Mouse (Mus musculus) embryonic facial prominence, embryonic 13.5 days (tissue): ENCODE results near the gene Myh1. TPM values are rescaled to one million over a fixed set of nuclear protein-coding genes. Genes with fewer than 3 reads are reported as not detected.

Experiments
- ATAC-seq: fragments of 200-750 bp; cut with Nextera tagmentation; 2 replicates; pipeline ENCODE4 v1.8.0; 2017; ENCODE audit warnings: low read depth; ENCODE audit not compliant: insufficient number of reproducible peaks, insufficient read depth, low FRiP score, low TSS enrichment
- H3K27ac ChIP-seq: fragments of 300-500 bp; sonication (generic); 2 replicates; pipeline ENCODE4 v1.5.1; 2015; ENCODE audit warnings: moderate library complexity, mild to moderate bottlenecking, inconsistent platforms
- H3K27me3 ChIP-seq: fragments of 300-500 bp; sonication (generic); 2 replicates; pipeline ENCODE4 v1.6.1; 2015; ENCODE audit warnings: mild to moderate bottlenecking, inconsistent platforms
- H3K36me3 ChIP-seq: fragments of 300-500 bp; sonication (generic); 2 replicates; pipeline ENCODE4 v1.6.1; 2015; ENCODE audit warnings: mild to moderate bottlenecking, inconsistent platforms
- H3K4me1 ChIP-seq: fragments of 300-500 bp; sonication (generic); 2 replicates; pipeline ENCODE4 v1.6.1; 2015; ENCODE audit warnings: inconsistent platforms
- H3K4me2 ChIP-seq: fragments of 300-500 bp; sonication (generic); 2 replicates; pipeline ENCODE4 v1.6.1; 2015; ENCODE audit warnings: moderate library complexity, mild to moderate bottlenecking, inconsistent platforms
- H3K4me3 ChIP-seq: fragments of 300-500 bp; sonication (generic); 2 replicates; pipeline ENCODE4 v1.5.1; 2015; ENCODE audit warnings: mild to moderate bottlenecking, inconsistent platforms
- H3K9ac ChIP-seq: fragments of 300-500 bp; sonication (generic); 2 replicates; pipeline ENCODE4 v1.6.1; 2015; ENCODE audit warnings: mild to moderate bottlenecking, inconsistent platforms
- H3K9me3 ChIP-seq: fragments of 300-500 bp; sonication (generic); 2 replicates; pipeline ENCODE4 v1.6.1; 2016; ENCODE audit warnings: inconsistent platforms
- WGBS: fragments of 180-500 bp; shearing (Covaris S2); methylation state at CpG from one replicate; pipeline ENCODE4 v1.1.7; 2015; ENCODE audit warnings: mixed read lengths; 5-methylcytosine and 5-hydroxymethylcytosine counted together
- polyA plus RNA-seq: library from polyadenylated mRNA; unstranded; fragments of >200 nt; fragmentation: Nextera tagmentation; extraction: Ambion mirVana; gene quantifications from 2 replicates; pipeline ENCODE4 v1.2.1, GENCODE M21; 2015

Gene Myh1
- polyA plus RNA-seq, 1 experiment from 2014 or later, result 0.17 TPM

GRCm38 (mm10) chr11:67235639-67236358, 35.9 kb downstream of the Myh1 start:
- H3K27me3 ChIP-seq, result no peaks in the 10 kb centered on the region
- WGBS, result 65% methylated on average over 5 of the region's 5 CpGs
- no peak overlapping the region for H3K4me2 ChIP-seq
- no peak for ATAC-seq
- no peak overlapping the region for H3K27ac ChIP-seq
- no peaks in the 10 kb centered on the region for H3K36me3 ChIP-seq
- no peak overlapping the region for H3K4me3 ChIP-seq
- H3K9me3 ChIP-seq, result no peaks in the 10 kb centered on the region; the same call in 1 of the 2 replicates
- H3K9ac ChIP-seq, result no peak overlapping the region
- no peaks in the 10 kb centered on the region for H3K4me1 ChIP-seq

- H3K36me3 ChIP-seq, result no peaks in the 10 kb centered on the region
- H3K9me3 ChIP-seq, result no peaks in the 10 kb centered on the region; the same call in 1 of the 2 replicates
- no peak overlapping the region for H3K4me2 ChIP-seq
- 86% methylated on average over 9 of the region's 9 CpGs for WGBS
- H3K27ac ChIP-seq, result no peak overlapping the region
- H3K4me3 ChIP-seq, result no peak overlapping the region
- no peaks in the 10 kb centered on the region for H3K4me1 ChIP-seq
- H3K9ac ChIP-seq, result no peak overlapping the region
- H3K27me3 ChIP-seq, result no peaks in the 10 kb centered on the region
- no peak for ATAC-seq
These were observed 36.9 kb downstream of the Myh1 start for GRCm38 (mm10) chr11:67236799-67237198.

GRCm38 (mm10) chr11:67237481-67238079, 37.7 kb downstream of the Myh1 start, which contains the start of gene Myh4:
Gene Myh4, plus strand, starts transcription at chr11:67238029.
- Histone ChIP-seq H3K4me1 (no peaks in the 10 kb centered on the region), H3K27me3 (no peaks in the 10 kb centered on the region), H3K4me3 (no peak within 1 kb of the TSS), H3K9ac (no peak within 1 kb of the TSS), H3K4me2 (no peak within 1 kb of the TSS), H3K27ac (no peak within 1 kb of the TSS), H3K36me3 (no peaks in the 10 kb centered on the region), H3K9me3 (no peaks in the 10 kb centered on the region; the same call in 1 of the 2 replicates)
- no peak for ATAC-seq
- WGBS, result 87% methylated on average over 5 of the region's 5 CpGs

GRCm38 (mm10) chr11:67241051-67241450, 41.2 kb downstream of the Myh1 start:
- Histone ChIP-seq H3K4me2 (no peak overlapping the region), H3K36me3 (no peaks in the 10 kb centered on the region)
- WGBS, result 97% methylated on average over 6 of the region's 6 CpGs

GRCm38 (mm10) chr11:67253691-67254090, 53.8 kb downstream of the Myh1 start:
- H3K4me3 ChIP-seq, result no peak overlapping the region
- no peak overlapping the region for H3K27ac ChIP-seq
- WGBS, result 94% methylated on average over 4 of the region's 4 CpGs
- no peaks in the 10 kb centered on the region for H3K36me3 ChIP-seq
- H3K4me2 ChIP-seq, result no peak overlapping the region
- no peak overlapping the region for H3K9ac ChIP-seq
- H3K27me3 ChIP-seq, result no peaks in the 10 kb centered on the region
- no peaks in the 10 kb centered on the region for H3K9me3 ChIP-seq
- no peaks in the 10 kb centered on the region for H3K4me1 ChIP-seq
- no peak for ATAC-seq

More at GRCm38 (mm10) chr11:67241051-67241450, 41.2 kb downstream of the Myh1 start:
- no peak overlapping the region for H3K9ac ChIP-seq
- no peak overlapping the region for H3K27ac ChIP-seq
- no peaks in the 10 kb centered on the region for H3K9me3 ChIP-seq
- H3K4me1 ChIP-seq, result no peaks in the 10 kb centered on the region
- no peaks in the 10 kb centered on the region for H3K27me3 ChIP-seq
- H3K4me3 ChIP-seq, result no peak overlapping the region
- ATAC-seq, result no peak

- WGBS, result 69% methylated on average over 7 of the region's 7 CpGs
These were observed 57.2 kb downstream of the Myh1 start for GRCm38 (mm10) chr11:67257048-67257447.

GRCm38 (mm10) chr11:67260956-67261355, 61.1 kb downstream of the Myh1 start:
- Histone ChIP-seq H3K9ac (no peak overlapping the region), H3K36me3 (no peaks in the 10 kb centered on the region), H3K9me3 (no peaks in the 10 kb centered on the region), H3K27ac (no peak overlapping the region), H3K27me3 (no peaks in the 10 kb centered on the region; the same call in 1 of the 2 replicates), H3K4me1 (no peaks in the 10 kb centered on the region), H3K4me3 (no peak overlapping the region), H3K4me2 (no peak overlapping the region)
- 88% methylated on average over 6 of the region's 6 CpGs for WGBS
- ATAC-seq, result no peak

More at GRCm38 (mm10) chr11:67257048-67257447, 57.2 kb downstream of the Myh1 start:
- no peak for ATAC-seq
- Histone ChIP-seq H3K9me3 (no peaks in the 10 kb centered on the region), H3K36me3 (no peaks in the 10 kb centered on the region), H3K27ac (no peak overlapping the region), H3K4me3 (no peak overlapping the region), H3K9ac (no peak overlapping the region), H3K27me3 (no peaks in the 10 kb centered on the region), H3K4me1 (no peaks in the 10 kb centered on the region), H3K4me2 (no peak overlapping the region)

Other genes starting within 250 kb of the Myh1 start
- gene Tmem238l, start 243.4 kb upstream of the Myh1 start, polyA plus RNA-seq, result not detected in 2 replicates
- gene Tmem220, start 174.9 kb upstream of the Myh1 start, polyA plus RNA-seq, result 1.3 and 1.4 TPM in 2 replicates
- 37.1 and 43.5 TPM in 2 replicates for gene Adprm, start 147.5 kb upstream of the Myh1 start, polyA plus RNA-seq
- 16.0 and 19.8 TPM in 2 replicates for gene Sco1, start 147.4 kb upstream of the Myh1 start, polyA plus RNA-seq
- 9.2 and 10.5 TPM in 2 replicates for gene Myh3, start 121.8 kb upstream of the Myh1 start, polyA plus RNA-seq
- 0.07 and 0.11 TPM in 2 replicates for gene Myh2, start 29.0 kb upstream of the Myh1 start, polyA plus RNA-seq
- gene Myh4, start 38.0 kb downstream of the Myh1 start, polyA plus RNA-seq, result 0.04 and 0.06 TPM in 2 replicates
- gene Myh8, start 77.1 kb downstream of the Myh1 start, polyA plus RNA-seq, result 2.2 and 2.8 TPM in 2 replicates
- gene Myh13, start 121.6 kb downstream of the Myh1 start, polyA plus RNA-seq, result 0.04 and 0.15 TPM in 2 replicates